Mouse (Mus musculus) olfactory bulb, adult 2 months (tissue): Measurements from ENCODE around the gene Iqgap1.

Experiments
- CTCF ChIP-seq: fragments of 200-500 bp; IDR thresholded peaks from 2 replicates; pipeline ENCODE4 v1.5.1; 2012; ENCODE audit warnings: low read depth, mild to moderate bottlenecking, low read length, moderate library complexity; ENCODE audit not compliant: insufficient read depth
- POLR2A ChIP-seq: fragments of 200-500 bp; IDR thresholded peaks from 2 replicates; pipeline ENCODE4 v1.6.1; 2012; ENCODE audit warnings: mild to moderate bottlenecking, low read depth, low read length, moderate library complexity; ENCODE audit not compliant: insufficient read depth

DNA sequence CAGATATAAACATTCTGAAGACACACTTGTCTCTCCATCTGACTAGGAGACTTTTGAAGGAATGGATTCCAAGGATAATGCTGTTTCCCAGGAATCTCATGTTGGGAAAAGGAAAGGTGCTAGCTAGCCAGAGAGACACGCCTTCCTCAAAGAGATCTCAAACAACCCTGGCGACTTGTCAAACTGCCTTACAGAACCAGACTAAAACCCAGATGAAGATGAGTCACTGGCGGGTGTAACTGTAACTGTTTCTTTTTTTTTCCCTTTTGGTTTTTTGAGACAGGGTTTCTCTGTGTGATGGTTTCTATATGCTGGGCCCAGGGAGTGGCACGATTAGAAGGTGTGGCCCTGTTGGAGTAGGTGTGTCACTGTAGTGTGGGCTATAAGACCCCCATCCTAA lies 15.2 kb upstream of the Iqgap1 start:
- TF ChIP-seq CTCF (no peak), POLR2A (no peak)
